Mouse (Mus musculus): ENCODE measurements around the gene Olfr1500. TPM values are rescaled to one million over a fixed set of nuclear protein-coding genes. Genes with fewer than 3 reads are reported as not detected.
"Not testable (repeated sequence)": the region's sequence is repeated elsewhere in the genome, so short reads cannot be mapped to it uniquely, and the experiment has no call there.

The Olfr1500 gene
- total RNA-seq (2015) (not detected in 2 replicates), total RNA-seq (2017) (not detected in 2 replicates)

GRCm38 (mm10) chr19:13830388-13830787 lies at the start of gene Olfr1500:
Olfr1500 (minus strand) TSS chr19:13830488.
- no peak for ATAC-seq (ENCODE audit: poor library complexity, severe bottlenecking)

DNA sequence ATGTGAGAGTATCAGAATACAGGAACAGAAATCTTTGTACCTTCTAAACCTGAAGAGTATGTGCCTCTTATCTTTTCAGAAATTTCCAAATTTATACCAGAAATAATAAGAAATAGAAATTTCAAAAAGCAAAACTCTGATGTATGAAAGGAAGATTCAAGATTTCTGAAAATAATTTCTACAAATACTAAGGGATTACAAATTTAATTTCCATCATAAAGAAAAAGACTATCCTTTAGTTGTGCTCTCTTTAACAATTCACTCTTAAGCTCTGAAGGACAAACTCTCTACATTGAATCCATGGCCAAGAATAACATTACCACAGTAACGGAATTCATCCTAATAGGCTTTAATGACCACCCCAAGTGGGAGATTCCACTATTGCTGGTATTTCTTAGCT lies 31.2 kb upstream of the Olfr1500 start, which contains the start of gene Olfr1502:
Gene Olfr1502, plus strand, starts transcription at position 301 of the 400 bp plus-strand sequence.
- no peak for ATAC-seq (ENCODE audit: poor library complexity, severe bottlenecking)

- ATAC-seq (ENCODE audit: poor library complexity, severe bottlenecking), result not testable (repeated sequence)
Measured at GRCm38 (mm10) chr19:13850592-13850991, 20.3 kb upstream of the Olfr1500 start, which contains the start of gene Olfr1501. Olfr1501 (minus strand) TSS chr19:13850692.

DNA sequence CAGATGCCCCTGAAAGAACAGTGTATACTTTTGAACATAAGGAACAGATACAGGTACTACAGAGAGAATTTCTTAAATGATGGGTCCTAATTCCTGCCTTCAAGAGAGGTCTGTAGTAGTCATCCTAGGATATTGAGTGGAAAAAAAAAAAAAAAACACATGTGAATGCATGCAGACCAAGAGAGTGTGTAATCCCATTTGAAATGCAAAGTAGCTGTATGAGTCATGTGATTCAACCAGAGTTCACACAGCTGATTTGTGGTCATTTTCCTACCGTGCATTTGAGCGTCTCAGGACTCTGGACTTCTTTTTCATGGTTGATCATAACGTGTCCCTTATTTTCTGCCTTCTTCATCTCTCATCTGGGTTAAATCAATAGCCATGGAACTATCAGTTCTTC lies 1.8 kb downstream of the Olfr1500 start:
- ATAC-seq (ENCODE audit: poor library complexity, severe bottlenecking), result no peak

DNA sequence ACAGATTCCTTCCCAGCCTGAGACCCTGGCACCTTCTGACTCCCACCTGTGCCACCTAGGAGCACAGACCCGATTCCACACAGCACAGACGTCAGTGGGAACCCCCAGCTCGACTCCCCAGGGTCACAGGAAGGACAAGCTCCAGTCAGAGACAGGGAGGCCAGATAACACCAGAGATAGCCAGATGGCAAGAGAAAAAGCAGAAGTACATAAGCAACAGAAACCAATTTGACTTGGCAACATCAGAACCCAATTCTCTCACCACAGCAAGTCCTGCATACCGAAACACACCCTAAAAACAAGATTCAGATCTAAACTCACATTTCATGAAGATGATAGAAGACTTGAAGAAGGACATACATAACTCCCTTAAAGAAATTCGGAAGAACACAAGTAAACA lies 9.4 kb downstream of the Olfr1500 start:
- no peak for ATAC-seq (ENCODE audit: poor library complexity, severe bottlenecking)

DNA sequence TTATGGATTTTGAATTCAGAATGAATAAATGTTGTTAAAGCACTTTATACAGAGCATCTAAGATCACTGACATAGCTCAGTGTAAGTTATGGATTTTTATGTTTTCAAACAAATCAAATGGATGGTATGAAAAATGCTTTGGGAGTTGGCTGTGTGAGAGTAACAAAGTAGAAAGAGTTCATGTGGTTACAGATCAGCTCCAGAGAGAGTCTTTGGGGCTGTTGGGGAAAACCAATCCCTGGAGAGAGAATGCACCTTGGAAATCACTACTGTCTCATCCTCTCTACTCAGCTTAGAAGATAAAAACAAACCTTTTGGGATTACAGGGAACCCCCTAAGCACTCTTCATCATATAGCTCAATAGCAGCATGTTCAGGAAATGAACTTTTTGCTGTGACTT lies 10.9 kb downstream of the Olfr1500 start, which contains the start of gene Olfr1499:
Gene Olfr1499, minus strand, starts transcription at position 101 of the 400 bp plus-strand sequence.
- ATAC-seq (ENCODE audit: poor library complexity, severe bottlenecking), result no peak

DNA sequence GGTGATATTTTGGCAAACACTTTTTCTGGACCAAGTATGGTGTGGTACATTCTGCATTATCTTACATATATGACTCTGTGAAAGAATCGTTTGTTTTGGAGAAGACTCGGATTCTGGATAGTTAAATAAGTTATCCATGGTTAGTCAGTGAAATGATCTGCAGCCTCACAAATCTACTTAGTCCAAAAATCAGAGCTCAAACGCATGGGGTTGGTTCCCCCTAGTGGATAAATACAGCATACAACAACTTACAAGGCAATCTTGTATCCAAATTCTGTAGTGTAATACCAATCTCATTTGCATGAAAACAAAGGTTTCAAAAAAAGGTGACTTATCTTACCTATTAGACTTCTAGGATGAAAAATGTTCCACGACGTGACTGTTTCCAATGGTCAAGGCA lies 11.5 kb downstream of the Olfr1500 start:
- no peak for ATAC-seq (ENCODE audit: poor library complexity, severe bottlenecking)

GRCm38 (mm10) chr19:13812823-13813222 lies 17.5 kb downstream of the Olfr1500 start:
- no peak for ATAC-seq (ENCODE audit: poor library complexity, severe bottlenecking)

DNA sequence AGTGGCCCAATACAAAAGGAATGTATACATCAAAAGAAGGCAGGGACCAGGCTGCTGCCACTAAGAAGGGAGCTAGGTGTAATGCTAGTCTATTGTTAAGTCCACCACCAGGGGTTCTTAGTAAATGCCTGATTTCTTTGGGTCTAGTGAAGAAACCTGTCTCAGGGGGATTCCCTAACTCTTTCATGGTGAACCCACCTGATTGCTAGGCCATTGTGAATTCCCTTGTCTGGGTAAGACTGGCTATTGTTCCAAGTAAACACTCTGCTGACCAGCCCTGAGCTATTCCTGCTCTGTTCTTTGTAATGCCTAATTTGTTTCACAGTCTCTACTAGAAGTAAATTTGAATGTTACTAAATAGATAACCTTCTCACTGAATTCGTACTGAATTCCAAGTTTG lies 24.8 kb downstream of the Olfr1500 start:
- ATAC-seq (ENCODE audit: poor library complexity, severe bottlenecking), result not testable (repeated sequence)

DNA sequence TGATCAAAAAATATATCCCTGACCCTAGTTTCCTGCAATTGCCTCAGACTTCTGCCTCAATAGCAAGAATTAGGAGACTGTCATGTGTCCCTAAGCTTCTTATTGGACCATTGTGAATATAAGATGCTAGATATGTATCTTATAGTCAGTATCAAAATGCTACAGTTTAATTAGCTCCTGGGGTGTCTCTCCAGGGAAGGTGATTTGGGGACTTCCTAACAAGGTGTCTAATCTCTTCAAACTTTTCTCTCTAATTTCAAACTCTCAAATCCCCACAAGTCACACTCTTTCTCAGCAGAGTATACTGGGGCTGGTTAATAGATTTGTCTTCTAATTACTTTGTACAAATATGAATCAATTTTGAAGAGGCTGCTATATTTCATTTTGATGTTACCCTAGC lies 32.2 kb downstream of the Olfr1500 start, which contains the start of gene Olfr1497:
Gene Olfr1497, minus strand, starts transcription at position 101 of the 400 bp plus-strand sequence.
- no peak for ATAC-seq (ENCODE audit: poor library complexity, severe bottlenecking)

GRCm38 (mm10) chr19:13777578-13777977 lies 52.7 kb downstream of the Olfr1500 start, which contains the start of gene Olfr1496:
Olfr1496 (plus strand) TSS chr19:13777878.
- no peak for ATAC-seq (ENCODE audit: poor library complexity, severe bottlenecking)

Other genes with a start within 250 kb of the Olfr1500 start
- not detected in 2 replicates for gene Olfr1484, start 247.0 kb downstream of the Olfr1500 start, total RNA-seq (2015)
- not detected in 2 replicates for gene Olfr1484, start 247.0 kb downstream of the Olfr1500 start, total RNA-seq (2017)
- gene Olfr1487, start 213.1 kb downstream of the Olfr1500 start, total RNA-seq (2015), result not detected in 2 replicates
- not detected in 2 replicates for gene Olfr1487, start 213.1 kb downstream of the Olfr1500 start, total RNA-seq (2017)
- not detected in 2 replicates for gene Olfr1489, start 198.9 kb downstream of the Olfr1500 start, total RNA-seq (2015)
- not detected in 2 replicates for gene Olfr1489, start 198.9 kb downstream of the Olfr1500 start, total RNA-seq (2017)
- not detected in 2 replicates for gene Olfr1490, start 179.4 kb downstream of the Olfr1500 start, total RNA-seq (2015)
- not detected in 2 replicates for gene Olfr1490, start 179.4 kb downstream of the Olfr1500 start, total RNA-seq (2017)
- not detected in 2 replicates for gene Olfr1491, start 133.2 kb downstream of the Olfr1500 start, total RNA-seq (2015)
- gene Olfr1491, start 133.2 kb downstream of the Olfr1500 start, total RNA-seq (2017), result not detected in 2 replicates
- gene Olfr1493-ps1, start 107.2 kb downstream of the Olfr1500 start, total RNA-seq (2015), result not detected in 2 replicates
- gene Olfr1493-ps1, start 107.2 kb downstream of the Olfr1500 start, total RNA-seq (2017), result not detected in 2 replicates
- not detected in 2 replicates for gene Olfr1494, start 90.8 kb downstream of the Olfr1500 start, total RNA-seq (2015)
- not detected in 2 replicates for gene Olfr1494, start 90.8 kb downstream of the Olfr1500 start, total RNA-seq (2017)
- gene Olfr1495, start 65.9 kb downstream of the Olfr1500 start, total RNA-seq (2015), result not detected in 2 replicates
- gene Olfr1495, start 65.9 kb downstream of the Olfr1500 start, total RNA-seq (2017), result not detected in 2 replicates
- not detected in 2 replicates for gene Olfr1496, start 52.6 kb downstream of the Olfr1500 start, total RNA-seq (2015)
- gene Olfr1496, start 52.6 kb downstream of the Olfr1500 start, total RNA-seq (2017), result not detected in 2 replicates
- gene Olfr1497, start 32.3 kb downstream of the Olfr1500 start, total RNA-seq (2015), result not detected in 2 replicates
- gene Olfr1497, start 32.3 kb downstream of the Olfr1500 start, total RNA-seq (2017), result not detected in 2 replicates
- gene Olfr1499, start 11.0 kb downstream of the Olfr1500 start, total RNA-seq (2015), result not detected in 2 replicates
- gene Olfr1499, start 11.0 kb downstream of the Olfr1500 start, total RNA-seq (2017), result not detected in 2 replicates
- gene Olfr1501, start 20.2 kb upstream of the Olfr1500 start, total RNA-seq (2015), result not detected in 2 replicates
- gene Olfr1501, start 20.2 kb upstream of the Olfr1500 start, total RNA-seq (2017), result not detected in 2 replicates
- not detected in 2 replicates for gene Olfr1502, start 31.3 kb upstream of the Olfr1500 start, total RNA-seq (2015)
- gene Olfr1502, start 31.3 kb upstream of the Olfr1500 start, total RNA-seq (2017), result not detected in 2 replicates
- gene Olfr1504, start 67.4 kb upstream of the Olfr1500 start, total RNA-seq (2015), result not detected in 2 replicates
- not detected in 2 replicates for gene Olfr1504, start 67.4 kb upstream of the Olfr1500 start, total RNA-seq (2017)
- gene Olfr1505, start 83.0 kb upstream of the Olfr1500 start, total RNA-seq (2015), result not detected in 2 replicates
- not detected in 2 replicates for gene Olfr1505, start 83.0 kb upstream of the Olfr1500 start, total RNA-seq (2017)